Mouse (Mus musculus): ENCODE data around the gene Prl7a1.

Gene Prl7a1

GRCm38 (mm10) chr13:27642393-27642792 lies at the start of gene Prl7a1:
Prl7a1 (minus strand) TSS chr13:27642493.
- in situ Hi-C loops (cut with MboI, MseI): no loop called here

GRCm38 (mm10) chr13:27667936-27668335 lies 25.6 kb upstream of the Prl7a1 start, which contains the start of gene Prl7a2:
Prl7a2 (minus strand) TSS chr13:27668036.
- in situ Hi-C loops (cut with MboI, MseI): no loop called here

- in situ Hi-C loops (cut with MboI, MseI): no loop called here
Observed at GRCm38 (mm10) chr13:27660747-27661146, 18.5 kb upstream of the Prl7a1 start.

GRCm38 (mm10) chr13:27610482-27610881 lies 31.8 kb downstream of the Prl7a1 start, which contains the start of gene Prl7b1:
Prl7b1 (minus strand) TSS chr13:27610582.
- in situ Hi-C loops (cut with MboI, MseI): no loop called here

Measured in T-helper 2 cell (primary cell).